Mouse (Mus musculus) lung, postnatal 25 days (tissue): ENCODE data around the gene Ddi1.
"Not testable (repeated sequence)": the region's sequence is repeated elsewhere in the genome, so short reads cannot be mapped to it uniquely, and the experiment has no call there.

Source experiments
- DNase-seq: peaks from one replicate; pipeline ENCODE4 v3.0.0; 2022; ENCODE audit warnings: low spot score

Gene Ddi1

DNA sequence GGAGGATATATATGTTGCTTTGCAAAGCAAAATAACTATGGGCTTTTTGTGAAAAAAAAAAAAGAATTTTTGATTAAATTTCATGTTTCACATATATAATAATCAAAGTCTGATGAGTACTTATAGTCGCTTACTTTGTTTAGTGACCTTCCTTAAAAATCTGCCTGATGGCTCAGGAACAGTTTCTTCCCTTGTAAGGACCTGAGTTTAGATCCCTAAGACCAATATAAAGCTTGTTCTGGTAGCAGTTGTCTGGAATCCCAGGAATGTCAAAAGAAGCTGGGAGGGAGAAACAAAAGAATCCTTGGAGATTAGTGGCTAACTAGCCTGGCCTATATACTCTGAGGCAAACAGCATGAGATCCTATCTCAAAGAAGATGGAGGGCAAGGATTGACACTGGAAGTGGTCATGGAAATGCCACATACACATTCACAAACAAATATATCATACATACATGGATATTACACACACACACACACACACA lies at the start of gene Ddi1:
Gene Ddi1, minus strand, starts transcription at position 51 of the 485 bp plus-strand sequence.
- DNase-seq, result no peak

DNA sequence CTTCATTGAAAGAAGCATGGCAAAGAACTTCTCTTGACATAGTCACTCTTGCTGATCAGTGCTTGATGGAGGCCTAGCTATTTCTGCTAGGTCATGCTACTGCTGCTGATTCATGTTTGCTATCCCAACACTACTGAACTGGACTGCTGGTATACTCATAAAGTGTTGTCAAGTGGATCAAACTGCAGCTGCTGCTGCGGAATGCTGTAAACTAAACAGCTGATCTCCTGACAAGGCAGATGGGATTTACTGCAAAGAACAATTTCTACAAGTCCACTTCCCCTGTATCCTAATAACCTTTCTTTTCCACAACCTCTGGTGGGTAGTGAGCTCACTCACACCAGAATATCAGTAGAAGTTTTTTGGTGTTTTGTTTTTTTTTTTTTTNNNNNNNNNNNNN lies 47.5 kb upstream of the Ddi1 start:
- no peak for DNase-seq

DNA sequence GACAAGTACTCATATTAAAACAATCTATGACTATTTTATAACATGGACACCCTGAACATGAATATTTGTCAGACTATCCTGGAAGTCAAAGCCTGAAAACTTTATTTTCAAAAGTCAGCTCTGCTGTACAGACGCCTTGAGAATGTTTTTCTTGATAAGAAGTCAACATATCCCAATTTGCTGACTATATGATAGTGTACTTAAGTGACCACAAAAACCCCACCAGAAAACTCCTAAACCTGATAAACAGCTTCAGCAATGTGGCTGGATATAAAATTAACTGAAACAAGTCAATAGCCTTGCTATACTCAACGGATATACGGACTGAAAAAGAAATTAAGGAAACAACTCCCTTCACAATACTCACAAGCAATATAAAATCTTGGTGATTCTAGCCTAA lies 36.2 kb upstream of the Ddi1 start:
- no peak for DNase-seq

DNA sequence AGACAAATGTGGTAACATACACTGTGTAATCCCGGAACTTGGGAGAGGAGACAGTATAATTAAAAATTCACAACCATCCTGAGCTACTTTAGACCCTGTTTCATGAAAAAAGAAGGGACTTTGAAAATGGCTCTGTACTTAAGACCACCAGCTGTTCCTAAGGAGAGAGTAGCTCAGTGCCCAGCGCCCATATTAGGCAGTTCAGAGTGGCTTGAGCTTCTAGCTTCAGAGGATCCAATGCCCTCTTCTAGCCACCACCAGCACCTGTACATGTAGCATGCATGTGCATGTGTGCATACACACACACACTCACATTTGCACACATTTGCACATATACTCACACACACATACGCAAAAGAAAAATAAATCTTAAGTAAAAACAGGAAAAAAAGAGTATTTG lies 34.9 kb upstream of the Ddi1 start:
- no peak for DNase-seq

DNA sequence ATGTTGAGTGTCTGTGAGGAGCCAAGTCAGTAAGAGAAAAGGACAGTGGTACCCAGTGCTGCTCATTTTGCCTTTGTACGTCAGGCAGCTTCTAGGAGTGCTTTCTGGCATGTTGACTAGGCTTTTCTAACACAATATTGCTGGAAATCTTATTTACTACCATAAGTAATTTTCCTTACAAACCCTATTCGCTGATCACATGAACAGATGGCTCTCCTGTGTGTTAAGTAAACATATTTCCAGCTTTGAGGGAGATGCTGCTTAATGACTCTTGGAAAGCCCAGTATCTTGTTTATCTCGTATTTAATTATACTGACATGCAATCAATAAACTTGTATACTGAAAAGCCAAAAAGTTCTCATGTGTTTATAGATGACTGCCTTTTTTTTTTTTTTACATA lies 32.4 kb upstream of the Ddi1 start:
- DNase-seq, result no peak

DNA sequence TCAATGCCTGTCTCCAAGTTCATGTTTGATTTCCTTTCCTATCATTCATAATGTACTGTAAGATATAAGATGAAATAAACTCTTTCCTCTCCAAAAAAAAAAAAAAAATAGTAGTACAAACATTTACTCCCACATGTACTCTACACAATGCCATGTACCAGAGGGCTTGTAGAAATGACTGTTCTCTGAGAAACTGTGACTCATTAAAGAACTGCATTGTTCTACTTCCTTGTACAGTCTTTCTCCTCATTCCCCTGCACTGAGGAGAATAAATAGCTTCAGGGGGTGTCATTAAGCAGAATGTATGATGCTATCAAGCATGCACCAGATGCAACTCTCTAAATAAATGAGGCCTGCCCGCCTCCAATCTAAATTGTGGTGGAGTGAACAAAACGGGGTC lies 28.9 kb upstream of the Ddi1 start:
- DNase-seq, result no peak

DNA sequence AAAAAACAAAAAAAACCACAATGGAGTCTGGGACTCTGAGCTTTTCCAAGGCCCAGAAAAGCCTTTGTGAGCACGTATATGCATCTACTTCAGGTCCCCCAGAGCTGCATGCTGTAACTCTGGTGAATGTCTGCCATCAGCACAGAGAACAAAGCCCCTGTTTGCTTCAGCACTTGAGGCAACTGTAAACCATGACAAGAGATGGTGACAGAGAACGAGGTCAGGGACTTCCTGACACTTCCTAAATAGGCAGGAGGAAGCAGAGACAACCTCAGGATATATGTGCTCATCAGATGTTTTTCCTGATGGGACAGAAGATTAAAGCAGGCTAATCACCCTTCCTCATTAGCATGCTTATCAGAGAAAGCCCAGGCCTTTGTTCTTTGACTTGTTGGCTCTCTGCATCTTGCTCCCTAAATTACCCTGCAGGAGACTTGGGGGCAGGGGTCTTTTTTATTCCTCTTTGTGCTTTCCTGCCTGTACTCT lies 19.6 kb upstream of the Ddi1 start:
- no peak for DNase-seq

DNA sequence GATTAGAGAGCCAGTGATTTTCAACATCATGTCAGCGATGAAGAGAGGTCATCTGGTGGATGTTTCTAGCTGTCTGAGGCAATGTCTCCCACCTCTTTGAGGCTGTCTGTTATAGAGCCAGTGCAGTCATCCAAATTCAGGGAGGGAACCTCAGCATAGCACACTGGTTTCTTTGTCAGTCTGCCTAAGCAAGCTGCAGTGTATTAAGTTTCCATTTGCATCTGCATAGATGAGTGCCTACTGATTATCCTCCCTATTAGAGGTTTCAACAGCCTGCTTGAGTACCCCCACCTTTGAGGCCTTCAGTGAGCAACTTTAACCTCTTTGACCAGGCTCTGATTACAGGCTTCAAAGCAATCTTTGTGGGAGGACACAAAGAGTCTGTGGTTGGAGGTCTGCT lies 17.1 kb upstream of the Ddi1 start:
- no peak for DNase-seq

DNA sequence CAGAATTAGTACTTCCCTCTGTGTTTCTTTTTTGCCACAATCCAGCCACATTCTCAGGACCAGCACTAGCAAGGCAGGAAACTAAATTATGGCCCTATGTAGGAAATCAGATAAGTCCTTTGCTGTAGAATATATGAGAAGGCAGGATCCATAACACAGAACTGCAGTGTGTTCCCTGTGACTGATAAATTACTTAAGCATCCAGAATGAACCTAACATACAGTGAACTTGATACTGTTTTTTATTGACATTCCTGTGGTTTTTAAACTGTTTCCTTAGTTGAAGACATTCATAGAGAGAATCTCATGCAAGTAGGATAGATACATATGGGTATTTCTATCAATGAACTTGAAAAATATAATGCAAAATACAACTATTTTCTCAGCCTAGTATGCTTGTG lies 7.9 kb upstream of the Ddi1 start:
- DNase-seq, result no peak

DNA sequence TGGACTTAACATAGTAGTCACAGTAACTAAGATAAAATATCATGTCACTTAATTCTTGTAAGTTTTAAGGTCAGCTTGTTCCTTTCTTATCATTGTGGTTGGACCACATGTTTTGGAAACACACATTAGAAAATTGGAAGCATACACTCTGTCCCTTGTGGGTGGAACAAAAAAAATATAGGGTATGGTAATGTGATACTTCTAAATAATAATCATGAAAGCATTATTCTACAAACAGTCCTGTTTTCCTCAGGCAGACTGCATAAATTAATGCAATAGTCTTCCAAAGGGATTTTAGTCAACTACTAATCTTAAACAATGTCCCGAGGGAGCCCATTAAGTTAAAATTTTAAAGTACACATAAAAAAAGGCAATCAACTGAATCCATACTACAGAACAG lies 6.7 kb upstream of the Ddi1 start:
- DNase-seq, result no peak

DNA sequence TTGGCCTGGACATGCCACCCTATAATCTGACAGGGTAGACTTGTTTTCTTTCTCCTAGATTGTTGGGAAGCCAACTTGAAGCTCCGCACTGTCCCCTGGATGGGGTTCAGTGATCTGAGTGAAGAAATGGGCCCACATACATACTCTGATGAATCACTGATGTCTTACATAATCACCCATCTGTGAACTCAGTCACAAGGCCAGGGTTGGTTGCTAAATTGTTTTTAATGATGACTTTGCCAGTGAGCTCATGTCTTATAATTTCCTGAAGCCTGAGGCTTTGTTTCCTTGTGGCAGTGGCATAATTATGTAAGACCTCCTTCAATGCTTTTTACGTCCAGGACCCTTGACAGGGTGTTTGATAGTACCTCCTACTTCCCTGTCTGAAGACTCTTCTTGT lies 4.8 kb downstream of the Ddi1 start:
- no peak for DNase-seq

DNA sequence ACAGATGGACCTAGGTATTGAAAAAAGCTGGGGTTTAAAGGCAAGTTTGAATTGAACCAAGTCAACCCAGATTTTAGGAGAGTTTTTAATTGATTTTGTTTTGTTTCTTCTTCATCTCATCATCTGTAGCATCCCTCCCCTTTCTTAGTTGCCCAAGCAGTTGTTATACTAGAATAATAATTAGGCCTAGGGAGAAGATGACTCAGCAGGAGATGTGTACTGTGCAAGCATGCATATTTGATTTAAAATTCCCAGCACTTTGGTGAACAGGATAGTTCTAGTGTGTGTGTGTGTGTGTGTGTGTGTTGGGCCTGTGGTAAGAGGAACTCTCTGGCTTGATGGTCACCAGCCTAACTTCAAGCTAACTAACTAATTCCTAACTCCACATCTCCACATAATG lies 12.6 kb downstream of the Ddi1 start:
- no peak for DNase-seq

DNA sequence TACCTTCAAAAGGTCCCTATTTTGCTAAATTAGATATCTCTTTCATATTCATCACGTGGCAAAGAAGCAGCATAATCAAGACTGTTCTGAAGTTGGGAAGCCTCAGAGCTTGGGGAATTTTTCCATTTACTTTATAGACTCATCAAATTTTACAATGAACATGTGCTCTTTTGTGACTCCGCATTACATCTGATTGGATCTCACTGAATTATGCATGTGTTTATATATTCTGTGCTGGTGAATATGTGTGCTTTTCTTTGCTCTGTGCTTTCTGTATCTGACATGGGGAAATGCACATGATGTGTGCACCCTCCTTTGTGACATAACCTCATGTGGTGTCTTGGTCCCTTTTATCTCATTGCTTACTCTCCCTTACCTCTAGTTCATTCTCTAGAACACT lies 17.7 kb downstream of the Ddi1 start:
- no peak for DNase-seq

DNA sequence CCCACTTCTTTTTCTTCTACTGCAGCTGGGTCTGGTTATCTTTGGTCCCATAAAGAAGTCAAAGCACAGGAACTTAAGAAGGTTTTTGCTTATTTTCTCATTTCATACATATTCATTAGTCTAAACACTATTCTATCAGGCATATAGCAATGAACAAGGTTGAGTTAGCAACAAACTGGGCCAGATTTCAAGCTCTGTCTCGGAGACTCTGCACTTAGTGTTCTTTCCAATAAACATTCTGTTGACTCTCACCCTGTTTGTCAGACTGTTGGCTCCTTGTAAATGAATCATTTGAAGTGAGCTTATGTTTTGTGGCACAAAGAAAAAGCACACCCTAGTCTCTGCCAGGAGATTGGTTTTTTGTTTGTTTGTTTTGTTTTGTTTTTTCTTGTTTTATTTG lies 19.3 kb downstream of the Ddi1 start:
- no peak for DNase-seq

DNA sequence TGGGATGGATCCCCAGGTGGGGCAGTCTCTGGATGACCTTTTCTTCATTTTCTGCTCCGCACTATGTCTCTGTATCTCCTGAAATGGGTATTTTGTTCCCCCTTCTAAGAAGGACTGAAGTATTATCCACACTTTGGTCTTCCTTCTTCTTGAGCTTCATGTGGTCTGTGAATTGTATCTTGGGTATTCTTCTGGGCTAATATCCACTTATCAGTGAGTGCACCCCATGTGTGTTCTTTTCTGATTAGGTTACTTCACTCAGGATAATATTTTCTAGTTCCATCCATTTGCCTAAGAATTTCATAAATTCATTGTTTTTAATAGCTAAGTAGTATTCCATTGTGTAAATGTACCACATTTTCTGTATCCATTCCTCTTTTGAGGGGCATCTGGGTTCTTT lies 33.7 kb downstream of the Ddi1 start:
- not testable (repeated sequence) for DNase-seq

DNA sequence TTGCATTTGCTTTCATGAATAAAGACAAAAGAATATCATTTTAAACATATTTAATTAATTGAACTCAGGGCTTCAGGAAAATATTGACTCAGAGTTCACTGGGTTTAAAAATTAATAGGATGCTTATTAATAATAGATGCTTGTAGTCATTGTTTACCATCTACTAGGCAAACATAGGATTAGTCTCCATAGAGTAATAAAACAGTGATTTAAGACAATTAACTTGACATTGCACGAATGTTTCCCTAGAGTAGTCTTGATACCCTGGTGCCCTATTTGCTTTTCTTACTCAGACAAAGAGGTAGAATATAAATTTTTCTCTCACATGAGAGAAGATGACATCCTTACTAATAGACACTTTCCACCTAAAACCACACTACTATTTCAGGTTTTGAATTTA lies 52.1 kb downstream of the Ddi1 start:
- DNase-seq, result no peak

DNA sequence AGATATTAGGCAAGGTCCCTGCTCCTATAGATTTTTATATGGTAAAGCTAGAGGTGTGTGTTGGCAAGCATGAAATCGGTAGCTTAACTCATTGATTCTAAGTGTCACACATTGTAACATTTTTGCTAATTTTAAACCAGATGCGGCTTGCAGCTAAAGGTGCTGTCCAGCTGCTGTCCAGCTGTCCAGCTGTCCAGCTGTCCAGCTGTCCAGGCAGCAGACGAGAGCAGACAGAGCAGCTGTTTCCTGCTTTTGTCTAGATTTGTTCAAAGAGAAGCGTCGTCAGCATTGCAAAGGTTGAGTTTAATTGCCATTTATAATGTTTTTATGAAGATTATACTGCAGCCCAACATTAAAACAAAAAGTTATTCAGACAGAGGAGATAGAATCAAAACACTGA lies 56.8 kb downstream of the Ddi1 start:
- DNase-seq, result no peak
